Mouse (Mus musculus): ENCODE results near the gene Stard9.

The Stard9 gene

DNA sequence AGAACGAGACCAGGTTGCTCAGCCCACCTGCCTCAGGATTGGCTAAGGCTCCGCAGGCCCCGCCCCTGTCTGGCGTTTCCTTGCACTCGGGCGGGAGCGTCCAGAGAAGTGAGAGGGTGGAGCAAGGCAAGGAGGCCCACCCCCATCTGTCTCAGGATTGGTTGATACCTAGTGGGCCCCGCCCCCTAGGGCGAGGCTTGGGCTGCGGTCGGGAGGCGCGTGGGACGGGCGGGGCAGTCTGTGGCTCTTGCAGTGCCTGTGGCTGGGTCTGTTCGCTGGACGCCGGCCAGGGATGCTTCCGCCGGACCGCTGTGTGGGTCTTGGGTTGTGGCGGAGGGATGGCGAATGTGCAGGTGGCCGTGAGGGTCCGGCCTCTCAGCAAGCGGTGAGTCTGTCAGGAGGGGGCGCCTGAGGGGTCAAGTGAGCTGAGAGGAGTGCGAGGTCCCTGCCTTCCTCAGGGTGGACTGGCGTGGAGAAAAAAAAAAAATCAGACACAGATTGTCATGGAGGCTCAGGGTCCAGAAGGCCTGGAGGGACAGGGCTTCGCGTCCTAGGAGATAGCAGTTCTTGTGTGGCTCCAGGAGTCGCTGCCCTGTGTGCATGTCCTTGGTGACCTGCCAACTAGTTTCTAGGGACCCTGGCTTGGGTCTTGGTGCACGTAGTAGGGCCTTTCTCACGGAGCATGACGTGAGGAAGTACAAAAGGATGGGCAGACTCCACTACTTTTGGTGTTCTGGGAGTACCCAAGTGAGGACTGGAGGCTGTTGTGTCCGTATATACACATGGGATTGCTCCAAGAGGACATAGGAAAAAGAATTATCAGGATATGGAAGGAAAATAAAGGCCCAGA, at the start of gene Stard9:
Stard9 (plus strand) TSS at position 236 of the 850 bp plus-strand sequence.
- DNase-seq: peak; percentile 96 to 99

DNA sequence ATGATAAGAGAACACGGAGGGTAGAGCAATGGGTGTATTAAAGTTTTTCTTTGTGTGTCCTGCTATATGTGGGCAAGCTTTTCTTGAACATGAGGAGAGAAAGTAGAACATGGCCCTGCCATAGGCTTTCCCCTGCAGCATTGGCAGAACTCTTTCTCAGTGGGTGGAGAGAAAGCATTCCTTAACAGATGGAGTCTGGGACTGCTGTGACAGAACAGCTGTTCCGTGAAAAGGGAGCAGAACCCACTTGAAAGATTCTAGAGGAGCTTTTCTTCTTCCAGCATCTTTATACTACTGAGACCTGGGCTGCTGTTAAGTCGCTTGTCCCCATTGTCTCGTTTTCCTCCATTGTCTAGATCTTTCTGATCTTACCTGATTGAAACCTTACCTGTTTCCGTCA, 39.2 kb upstream of the Stard9 start:
- DNase-seq: no peak

DNA sequence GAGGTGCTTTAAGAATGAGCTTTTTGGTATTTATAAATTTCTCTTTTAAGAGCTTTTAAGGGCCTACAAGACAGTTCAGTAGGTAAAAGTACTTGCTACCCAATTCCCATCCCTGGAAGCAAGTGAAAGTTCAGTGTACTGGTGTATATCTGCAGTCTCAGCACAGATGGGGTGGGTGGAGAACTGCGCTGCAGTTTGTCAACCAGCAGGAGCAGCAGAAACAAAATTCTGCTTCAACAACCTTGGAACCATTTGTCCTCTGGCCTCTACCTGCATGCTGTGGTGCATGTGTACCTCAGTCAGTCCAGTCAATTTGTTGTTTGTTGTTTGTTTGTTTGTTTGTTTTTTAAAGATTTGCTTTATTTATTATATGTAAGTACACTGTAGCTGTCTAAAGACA, 36.7 kb upstream of the Stard9 start:
- DNase-seq: no peak

DNA sequence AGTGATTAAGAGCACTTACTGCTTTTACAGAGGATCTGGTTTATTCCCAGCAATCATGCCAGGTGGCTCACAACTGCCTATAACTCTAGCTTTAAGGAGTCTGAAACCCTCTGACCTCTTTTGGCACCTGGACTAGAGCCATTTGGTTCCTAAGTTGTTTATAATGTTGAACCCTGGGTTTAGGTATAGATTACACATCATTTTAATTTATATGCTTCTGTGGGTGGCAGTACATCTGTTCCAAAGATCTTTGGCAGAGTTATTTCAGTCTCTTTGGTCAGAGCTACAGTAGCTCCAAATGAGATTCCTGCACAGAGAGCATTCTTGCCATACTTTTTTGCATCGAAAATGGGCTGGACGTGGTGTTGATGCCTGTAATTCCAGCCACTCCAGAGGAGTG, 31.2 kb upstream of the Stard9 start:
- no peak for DNase-seq

DNA sequence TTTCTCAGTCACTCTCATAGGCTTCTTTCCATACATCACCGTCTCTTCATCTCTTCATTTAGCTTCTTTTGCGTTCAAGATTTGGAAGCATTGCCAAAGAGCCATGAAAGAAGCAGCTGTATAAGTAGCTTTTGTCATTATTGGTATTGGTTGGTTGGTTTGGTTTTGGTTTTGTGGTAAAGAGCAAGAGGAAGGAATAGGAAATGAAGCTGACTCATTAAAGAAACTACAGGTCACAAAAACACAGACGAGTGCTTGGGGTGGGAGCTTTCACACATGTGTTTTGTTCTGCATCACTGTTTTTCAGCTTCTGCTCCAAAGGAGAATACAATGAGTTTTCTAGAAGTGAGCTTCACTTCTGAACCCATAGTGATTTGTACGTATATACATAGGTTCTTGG, 29.4 kb upstream of the Stard9 start:
- no peak for DNase-seq

DNA sequence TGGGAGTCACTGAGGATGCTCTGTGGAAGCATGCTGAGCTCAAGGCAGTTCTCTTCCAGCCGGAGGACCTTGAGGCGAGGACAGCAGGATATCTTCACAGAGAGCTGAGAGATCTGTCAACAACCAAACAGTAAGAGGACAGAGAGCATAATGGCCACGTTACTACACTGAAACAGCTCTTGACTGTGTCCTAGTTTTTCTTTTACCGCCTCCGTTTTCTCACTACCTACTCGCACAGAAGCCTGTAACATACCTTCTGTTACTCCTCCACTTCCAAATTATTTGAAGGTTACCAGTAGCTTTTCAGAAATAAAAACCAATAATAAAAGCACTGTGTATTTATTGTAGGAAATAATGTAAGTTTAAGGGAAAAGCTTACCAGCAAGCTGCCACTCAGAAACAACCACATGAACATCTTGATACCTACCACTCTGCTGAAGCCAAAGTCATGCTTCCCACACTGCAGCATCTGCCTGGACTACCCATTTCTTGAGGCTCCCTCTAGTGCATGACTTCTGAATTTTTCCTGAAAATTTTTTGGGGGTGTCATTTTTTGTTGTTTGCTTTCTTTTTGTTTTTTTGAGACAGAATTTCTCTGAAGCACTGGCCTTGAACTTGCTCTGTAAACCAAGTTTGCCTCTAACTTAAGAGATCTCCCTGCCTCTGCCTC, 22.8 kb upstream of the Stard9 start:
- DNase-seq: no peak

DNA sequence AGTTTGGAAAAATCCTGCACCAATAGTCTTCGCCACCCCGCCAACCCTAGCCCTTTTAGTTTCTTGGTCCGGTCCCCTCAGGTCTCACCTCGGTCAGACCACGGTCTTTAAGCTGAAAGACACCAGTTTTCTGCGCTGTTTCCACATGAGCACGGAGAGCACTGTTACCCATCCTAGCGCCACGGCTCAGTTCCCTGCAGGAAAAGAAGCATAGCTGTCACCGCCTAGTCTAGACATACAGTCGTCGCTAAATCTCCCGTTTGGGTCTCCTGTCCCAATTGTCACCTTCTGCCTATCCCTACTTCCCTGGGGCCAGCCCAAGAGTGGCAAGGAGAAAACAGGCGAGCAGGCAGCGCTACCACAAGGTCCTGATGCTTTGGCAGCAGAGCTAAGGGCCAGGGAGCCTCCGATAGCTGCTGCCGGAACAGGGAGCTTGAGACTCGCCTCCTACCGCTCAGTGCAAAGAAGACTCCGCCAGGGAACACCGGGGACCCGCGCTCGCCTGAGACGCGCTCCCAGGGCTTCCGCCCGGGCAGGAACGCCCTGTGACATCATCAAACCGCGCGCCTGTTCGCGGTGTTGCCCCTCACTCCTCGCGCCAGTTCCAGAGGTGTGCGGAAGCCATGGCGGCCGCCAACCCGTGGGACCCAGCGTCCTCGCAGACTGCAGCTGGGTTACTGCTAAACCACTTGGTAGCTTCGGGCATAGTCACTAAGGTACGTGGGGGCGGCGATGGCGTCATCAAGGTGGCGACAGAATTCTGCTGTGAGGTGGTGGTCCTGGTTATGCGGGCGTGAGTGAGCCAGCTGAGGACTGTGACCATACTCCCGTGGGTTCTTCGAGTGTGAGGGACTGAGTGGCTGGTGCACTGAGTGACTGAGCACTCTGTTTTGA, 19.8 kb upstream of the Stard9 start, which contains the start of the genes Haus2 and Lrrc57:
Haus2 (plus strand) TSS at position 554 of the 894 bp plus-strand sequence.
Lrrc57 (minus strand) TSS at position 691 of the 894 bp plus-strand sequence.
- peak; percentile 92 to 94 for DNase-seq

DNA sequence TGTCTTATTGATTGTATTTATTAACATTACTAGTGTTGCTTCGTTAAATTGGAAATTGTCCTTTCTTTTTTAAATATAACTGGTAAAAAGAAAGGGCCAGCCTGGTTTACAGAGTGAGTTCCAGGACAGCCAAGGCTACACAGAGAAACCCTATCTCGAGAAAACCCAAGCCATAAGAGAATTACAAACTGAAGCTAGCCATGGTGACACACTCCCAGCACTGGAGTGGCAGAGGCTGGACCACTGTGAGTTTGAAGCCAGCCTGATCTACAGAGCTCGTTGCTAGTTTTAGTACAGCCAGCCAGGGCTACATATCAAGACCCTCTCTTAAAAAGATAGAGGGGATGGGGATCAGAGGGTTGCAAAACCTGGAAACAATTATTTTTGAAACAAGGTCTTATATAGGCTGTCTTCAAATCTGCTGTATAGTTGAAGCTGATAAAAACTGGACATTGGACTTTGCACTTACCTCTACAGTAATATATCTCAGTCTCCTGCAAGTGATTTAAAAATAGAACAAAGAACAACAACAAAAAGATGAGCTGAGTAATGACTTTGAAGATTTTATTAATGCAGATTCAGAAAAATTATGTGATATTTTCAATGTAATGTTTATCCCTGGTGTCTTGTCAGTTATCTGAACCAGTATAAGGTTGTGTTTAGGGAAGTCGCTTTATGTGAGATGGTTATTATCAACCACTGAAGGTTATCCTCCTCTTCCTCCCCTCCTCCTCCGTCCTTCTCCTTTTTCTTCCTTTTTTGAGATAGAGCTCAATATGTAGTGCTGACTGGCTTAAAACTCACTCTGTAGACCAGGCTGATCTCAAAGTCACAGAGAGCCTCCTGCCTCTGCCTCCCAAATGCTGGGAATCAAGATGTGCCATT, 12.4 kb upstream of the Stard9 start:
- no peak for DNase-seq

DNA sequence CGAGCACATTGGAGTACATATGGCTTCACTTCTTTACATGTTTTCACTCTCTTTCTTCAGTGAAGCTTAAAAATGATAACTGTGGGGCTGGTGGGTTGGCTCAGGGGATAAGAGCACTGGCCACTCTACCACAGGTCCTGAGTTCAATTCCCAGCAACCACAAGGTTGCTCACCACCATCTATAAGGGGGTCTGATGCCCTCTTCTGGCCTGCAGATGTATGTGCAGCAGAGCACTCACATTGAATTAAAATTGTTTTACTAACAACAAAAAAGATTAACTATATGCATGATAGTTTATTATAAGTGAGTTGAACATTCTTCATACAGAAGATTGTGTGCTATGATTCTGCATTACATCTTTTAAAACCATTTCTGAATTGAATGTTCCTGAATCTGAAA, 9.4 kb upstream of the Stard9 start:
- no peak for DNase-seq

DNA sequence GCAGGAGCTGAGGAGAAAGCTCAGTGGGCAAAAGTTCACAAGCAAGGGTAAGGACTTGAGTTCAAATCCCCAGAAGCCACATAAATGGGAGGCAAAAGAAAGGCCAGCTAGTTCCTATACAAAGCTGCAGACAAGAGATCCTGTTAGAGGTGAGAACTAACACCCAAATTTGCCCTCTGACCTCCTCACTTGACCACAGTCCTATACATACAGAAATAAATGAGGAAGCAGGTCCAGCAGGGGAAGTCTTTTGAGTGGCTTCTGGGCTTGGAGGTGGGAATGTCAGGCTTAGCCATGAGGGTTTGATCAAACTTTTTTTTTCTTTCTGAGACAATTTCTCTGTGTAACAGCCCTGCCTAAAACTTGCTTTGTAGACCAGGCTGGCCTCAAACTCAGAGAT, 6.0 kb upstream of the Stard9 start:
- no peak for DNase-seq

DNA sequence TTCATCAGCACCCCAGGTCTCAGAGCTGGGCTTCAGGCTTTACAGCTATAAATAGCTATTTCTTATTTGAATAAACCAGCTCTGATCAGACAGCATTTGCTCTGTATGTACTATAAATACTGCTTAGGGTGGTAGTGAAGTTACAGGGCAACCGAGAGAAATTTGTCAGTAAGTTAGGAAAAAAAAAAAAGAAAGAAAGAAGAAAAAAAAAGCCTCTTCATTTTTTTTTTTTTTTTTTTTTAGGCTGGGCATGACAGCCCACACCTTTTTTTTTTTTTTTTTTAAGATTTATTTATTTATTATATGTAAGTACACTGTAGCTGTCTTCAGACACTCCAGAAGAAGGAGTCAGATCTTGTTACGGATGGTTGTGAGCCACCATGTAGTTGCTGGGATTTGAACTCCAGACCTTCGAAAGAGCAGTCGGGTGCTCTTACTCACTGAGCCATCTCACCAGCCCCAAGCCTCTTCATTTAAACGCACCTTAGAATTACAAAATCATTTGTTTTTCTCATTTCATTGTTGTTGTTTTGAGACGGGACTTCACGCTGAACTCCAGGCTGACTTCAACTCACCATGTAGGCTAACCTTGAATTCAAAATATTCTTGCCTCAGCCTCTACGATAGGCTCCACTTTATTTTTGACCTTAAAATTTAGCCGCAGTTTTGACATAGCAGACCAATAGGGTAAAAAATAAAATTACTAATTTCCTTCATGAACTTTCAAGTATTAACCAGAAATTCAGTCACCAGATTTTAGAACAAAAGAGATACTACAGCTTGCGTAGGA, 650 bp upstream of the Stard9 start:
- no peak for DNase-seq

DNA sequence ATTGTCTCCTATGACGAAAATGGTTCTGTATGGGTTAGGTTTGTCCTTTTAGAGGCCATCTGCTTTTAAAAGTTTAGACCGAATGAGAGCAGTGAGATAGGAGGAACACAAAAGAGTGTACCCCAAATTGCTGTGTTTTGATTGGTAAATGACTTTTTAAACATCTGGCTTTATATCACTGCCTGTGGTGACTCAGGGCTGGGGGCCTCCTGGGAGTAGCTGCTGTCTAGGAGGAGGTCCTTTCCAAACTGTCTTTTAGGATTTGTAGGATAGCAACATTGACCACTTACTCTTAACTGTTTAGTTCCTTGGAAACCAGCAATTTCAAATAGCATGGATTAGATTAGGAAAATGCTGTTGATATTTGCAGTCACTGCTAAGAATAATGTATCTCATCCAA, 1.3 kb downstream of the Stard9 start:
- no peak for DNase-seq

DNA sequence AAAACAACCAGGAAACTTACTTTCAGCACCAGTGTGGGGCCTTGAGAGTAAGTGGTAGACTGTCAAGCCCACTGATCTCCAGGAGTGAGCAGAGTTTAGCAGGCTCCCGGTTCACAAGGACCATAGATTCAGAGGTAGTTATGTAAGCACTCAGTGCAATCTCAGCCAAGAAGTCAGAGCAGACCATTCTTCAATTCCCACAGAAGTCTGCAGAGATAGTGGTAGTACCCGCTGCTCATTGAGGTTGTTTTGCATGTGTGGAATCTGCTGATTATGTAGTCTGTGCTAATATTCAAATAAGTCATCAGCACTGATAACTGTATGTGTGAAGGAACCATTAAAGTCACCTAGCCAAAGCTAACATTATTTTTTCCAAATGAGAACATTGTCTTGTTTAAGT, 1.7 kb downstream of the Stard9 start:
- DNase-seq: no peak

DNA sequence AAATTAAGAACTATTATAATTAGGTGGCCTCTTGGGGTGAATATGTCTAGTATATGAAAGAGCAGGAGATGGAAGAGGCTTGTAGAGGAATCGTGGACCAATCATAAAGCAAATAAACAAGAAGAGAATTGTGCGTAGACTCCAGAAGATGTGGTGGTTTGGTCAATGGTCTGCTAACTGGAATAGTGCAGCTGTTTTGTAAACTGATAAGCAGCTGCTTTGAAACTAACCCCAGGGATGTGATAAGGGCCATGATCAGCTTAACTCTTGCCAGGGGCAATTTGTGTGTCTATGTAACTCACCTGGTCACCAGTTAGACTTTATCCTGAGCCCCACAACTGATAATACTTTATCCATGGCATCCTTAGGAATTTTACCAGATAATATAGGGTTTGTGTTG, 2.6 kb downstream of the Stard9 start:
- no peak for DNase-seq

DNA sequence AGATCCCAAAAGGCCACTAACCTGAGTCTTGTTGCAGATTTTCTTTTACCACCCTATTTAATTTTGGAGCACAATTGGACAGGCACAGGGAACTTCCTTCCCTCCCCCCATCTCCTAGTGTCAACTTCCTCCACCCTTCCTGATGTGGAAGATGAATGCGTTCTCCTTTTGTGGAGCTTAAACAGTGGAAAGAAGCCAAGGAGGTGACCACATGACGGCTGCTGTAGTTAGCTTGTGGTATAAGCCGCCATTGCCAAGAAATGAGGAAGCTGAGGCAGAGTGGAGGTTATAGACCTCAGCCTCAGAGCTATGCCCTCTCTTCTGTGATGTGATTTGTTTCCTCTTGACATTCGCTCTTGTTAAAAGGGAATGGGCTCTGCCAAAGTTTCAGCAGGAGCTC, 3.0 kb downstream of the Stard9 start:
- DNase-seq: no peak

DNA sequence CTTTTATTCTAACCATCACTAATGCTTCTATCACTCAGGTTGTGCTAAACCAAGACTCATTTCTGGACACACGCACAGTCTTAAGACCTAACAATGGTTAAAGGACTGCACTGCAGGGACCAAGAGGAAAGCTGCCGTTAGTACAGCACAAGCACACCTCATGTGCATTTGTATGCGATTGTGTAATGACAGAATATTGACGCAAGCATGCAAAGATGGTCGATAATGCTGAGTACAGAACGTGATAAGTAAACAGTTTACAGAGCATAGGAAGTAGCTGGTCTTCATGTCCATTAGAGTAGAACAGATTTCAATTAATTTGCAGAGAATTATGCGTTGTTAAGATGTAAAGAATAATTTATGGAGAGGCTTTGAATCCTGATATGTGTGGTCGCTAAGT, 11.9 kb downstream of the Stard9 start:
- no peak for DNase-seq

DNA sequence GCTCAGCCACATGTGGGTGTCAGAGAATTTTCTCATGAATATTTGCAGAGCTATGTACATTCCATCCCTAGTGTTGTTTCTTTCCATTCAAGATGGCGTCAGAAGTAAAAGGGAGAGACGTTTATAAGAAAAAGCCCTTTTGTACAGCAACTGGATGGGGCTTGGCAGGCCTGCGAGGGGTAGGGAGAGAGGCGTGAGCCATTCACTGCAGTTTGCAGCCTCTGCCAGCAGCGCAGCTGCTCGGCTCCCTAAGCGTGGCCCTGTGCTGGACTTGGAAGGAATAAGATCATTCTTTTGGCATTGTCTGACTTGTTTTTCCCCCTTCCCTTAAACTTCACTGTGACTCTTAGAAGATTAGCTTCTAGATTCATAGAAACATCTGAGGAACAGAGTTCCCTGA, 14.9 kb downstream of the Stard9 start:
- no peak for DNase-seq

DNA sequence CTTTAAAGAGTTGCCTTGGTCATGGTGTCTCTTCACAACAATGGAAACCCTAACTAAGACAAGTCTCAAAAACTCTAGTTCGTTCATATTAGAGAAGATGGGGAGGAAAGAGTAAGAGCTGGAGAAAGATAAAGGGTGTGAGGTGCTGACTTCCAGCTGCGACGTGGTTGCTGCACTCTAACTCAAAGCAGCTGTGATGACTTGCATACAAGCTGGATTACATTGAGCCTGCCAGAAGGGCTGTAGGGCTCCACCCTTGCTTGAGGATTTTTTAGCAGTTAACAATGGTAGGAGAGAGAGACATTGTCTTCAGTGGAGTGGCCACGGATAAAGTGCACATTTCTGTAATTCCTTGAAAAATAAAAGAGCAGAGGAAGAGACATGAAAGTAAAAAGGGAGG, 17.9 kb downstream of the Stard9 start:
- no peak for DNase-seq

DNA sequence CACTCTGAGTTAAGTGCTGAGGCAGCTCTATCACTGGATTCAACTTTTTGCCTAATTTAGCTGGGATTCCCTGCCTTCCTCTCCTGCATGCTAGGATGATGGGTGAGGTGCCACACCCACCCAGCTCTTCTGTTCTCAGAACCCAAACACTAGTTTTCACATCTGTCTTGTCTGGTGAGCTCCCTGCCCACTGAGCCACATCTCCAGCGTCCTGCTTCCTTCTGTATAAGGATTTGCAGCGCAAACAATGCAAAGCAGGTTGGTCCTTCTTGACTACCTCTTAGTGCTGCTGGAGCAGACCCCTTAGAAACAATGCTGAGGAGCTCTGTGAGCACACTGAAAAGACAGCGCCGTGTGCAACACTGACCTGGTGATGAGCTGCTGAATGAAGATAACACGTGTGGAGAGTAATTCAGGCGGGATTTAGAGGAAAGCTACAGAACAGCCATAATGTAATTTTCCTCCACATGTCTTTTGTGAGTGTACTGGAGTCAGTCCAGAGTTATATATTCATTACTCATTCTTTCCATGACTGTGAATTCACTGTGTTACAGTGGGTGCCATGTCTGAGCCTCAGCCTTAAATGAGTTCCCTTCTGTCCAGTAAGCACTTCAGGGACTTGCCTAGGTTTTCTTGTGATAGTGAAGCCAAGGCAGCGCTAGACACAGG, 23.5 kb downstream of the Stard9 start:
- DNase-seq: no peak

DNA sequence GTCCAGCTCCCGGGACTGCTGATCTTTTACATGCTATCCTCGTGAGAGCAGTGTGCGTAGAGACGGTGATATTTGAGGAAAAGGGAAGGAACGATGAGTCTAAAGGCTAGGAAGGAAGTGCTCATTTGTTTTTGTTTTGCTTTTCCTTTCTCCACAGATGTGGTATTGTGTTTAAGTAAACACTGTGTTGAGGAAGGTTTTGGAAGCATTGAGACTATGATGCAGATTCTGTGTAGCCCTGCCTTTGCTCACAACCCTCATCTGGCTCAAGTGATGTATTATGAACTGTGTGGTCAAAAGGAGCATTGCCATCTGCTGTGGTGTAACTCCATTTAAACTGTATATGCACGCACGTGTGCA, 24.0 kb downstream of the Stard9 start:
- no peak for DNase-seq

DNA sequence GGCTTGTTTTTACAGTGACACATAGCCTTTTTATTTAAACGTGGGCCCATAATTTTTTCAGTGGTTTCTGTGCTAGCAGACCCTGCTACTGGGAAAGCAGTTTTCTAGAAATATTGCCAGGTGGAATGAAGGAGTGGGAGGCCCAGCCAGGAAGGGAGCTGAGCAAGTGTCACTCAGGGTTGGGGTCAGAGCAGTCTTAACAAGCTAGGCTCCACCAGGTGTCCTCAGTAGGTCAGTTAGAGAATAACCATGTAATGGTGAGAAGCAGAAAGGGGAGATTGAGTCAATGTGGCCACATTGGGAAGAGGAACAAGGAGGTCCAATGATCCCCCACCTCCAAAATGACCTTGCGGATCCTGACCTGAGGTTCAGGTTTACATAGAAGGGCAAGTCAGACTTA, 25.8 kb downstream of the Stard9 start:
- DNase-seq: no peak
